Mouse (Mus musculus): ENCODE data around the gene Gm15448.
"Not testable (repeated sequence)": the region's sequence is repeated elsewhere in the genome, so short reads cannot be mapped to it uniquely, and the experiment has no call there.

Gm15448 gene

DNA sequence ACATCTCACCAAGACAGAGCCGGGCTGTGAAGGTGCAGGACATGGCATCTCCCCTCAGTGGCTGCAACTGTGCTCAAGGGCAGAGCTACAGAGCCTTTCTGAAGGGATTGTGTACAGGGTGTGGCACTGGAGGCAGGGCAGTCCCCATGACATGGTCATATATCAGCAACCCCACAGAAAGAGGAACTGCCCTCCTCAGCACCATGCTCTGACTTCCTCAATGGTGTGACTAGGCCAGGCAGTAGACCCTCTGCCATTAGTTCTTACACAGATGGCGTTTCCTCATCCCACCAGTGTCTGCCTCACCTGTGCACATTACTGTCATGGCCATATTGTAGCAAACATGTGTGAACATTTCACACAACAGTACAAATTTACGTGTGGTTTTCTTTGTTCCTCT lies at the start of gene Gm15448:
Gm15448 (minus strand) TSS at position 89 of the 400 bp plus-strand sequence.
- DNase-seq (ENCODE audit: extremely low spot score, low read depth, low spot score): not testable (repeated sequence)

DNA sequence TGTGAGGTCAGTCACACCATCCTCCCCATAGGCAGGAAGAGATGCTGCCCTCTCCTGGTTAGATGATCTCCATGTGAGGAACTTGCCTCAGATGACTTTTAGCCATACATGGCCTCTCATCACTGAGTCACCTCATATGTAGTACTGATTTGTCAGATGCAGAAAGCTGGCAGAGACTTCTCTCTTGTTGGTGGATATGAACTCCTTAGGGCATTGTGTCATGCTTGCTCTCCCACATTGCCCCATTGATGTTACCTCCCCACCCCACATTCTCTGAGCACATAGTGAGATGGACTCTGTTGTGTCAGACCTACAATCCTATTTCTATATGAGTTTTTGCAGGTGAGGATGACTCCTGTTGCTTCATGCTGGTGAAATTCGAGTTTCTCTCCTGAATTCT lies 49.5 kb upstream of the Gm15448 start:
- not testable (repeated sequence) for DNase-seq (ENCODE audit: extremely low spot score, low read depth, low spot score)

DNA sequence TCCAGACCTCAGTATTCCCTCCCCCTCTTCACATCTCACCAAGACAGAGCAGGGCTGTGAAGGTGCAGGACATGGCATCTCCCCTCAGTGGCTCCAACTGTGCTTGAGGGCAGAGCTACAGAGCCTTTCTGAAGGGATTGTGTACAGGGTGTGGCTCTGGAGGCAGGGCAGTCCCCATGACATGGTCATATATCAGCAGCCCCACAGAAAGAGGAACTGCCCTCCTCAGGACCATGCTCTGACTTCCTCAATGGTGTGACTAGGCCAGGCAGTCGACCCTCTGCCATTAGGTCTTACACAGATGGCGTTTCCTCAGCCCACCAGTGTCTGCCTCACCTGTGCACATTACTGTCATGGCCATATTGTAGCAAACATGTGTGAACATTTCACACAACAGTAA lies 19.5 kb upstream of the Gm15448 start, which contains the start of gene Pira2:
Pira2 (minus strand) TSS at position 101 of the 400 bp plus-strand sequence.
- DNase-seq (ENCODE audit: extremely low spot score, low read depth, low spot score): not testable (repeated sequence)

DNA sequence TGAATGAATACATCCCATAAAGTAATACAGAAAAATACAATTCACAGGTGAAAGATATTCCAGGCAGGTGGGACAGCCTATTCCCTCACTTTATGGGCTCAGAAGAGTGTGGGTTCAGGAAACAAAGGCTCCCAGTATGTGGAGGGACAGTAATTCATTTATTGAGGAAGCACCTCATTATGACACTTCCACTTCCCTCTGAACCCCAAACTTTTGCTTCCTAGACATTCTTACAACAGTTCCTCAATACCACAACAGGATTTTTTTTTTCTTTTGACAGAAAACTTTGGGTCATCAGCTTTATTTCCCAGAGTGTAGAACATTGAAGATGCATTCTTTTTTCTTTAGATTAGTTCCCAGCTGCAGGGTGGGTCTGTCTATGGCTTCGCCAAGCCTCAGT lies 12.4 kb upstream of the Gm15448 start:
- DNase-seq (ENCODE audit: extremely low spot score, low read depth, low spot score): not testable (repeated sequence)

DNA sequence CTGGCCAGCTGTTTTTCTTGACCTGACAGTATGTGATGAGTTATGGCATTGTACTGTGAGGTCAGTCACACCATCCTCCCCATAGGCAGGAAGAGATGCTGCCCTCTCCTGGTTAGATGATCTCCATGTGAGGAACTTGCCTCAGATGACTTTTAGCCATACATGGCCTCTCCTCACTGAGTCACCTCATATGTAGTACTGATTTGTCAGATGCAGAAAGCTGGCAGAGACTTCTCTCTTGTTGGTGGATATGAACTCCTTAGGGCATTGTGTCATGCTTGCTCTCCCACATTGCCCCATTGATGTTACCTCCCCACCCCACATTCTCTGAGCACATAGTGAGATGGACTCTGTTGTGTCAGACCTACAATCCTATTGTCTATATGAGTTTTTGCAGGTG lies 5.1 kb upstream of the Gm15448 start:
- not testable (repeated sequence) for DNase-seq (ENCODE audit: extremely low spot score, low read depth, low spot score)

DNA sequence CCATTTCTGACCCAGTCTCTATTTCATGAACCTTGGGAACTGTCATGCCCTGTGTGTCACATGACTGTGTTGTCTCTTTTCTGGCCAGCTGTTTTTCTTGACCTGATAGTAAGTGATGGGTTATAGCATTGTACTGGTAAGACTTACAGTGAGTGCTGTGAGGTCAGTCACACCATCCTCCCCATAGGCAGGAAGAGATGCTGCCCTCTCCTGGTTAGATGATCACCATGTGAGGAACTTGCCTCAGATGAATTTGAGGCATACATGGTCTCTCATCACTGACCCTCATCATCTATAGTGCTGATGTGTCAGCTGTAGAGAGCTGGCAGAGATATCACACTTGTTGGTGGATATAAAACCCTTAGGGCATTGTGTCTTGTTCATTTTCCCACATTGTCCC lies 13.6 kb downstream of the Gm15448 start:
- not testable (repeated sequence) for DNase-seq (ENCODE audit: extremely low spot score, low read depth, low spot score)

DNA sequence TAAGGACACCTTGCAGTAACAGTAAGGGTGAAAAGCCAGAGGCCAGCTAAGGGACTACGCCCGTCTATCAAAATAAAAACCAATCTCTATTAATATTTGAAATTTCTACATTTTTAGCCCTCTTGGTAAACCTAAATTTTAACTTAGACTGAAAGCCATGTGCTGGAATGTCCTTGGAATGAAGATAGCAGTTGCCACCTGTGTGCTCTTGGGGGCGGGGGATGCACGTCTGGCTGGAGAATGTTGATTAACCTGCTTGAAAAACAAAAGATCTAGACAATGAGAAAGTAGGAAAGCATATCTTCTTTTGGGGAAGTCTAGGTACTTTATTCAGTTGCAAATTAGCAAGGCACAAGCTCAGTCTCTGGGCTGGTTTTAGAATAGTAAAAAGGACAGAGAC lies 22.6 kb downstream of the Gm15448 start:
- DNase-seq (ENCODE audit: extremely low spot score, low read depth, low spot score): not testable (repeated sequence)

DNA sequence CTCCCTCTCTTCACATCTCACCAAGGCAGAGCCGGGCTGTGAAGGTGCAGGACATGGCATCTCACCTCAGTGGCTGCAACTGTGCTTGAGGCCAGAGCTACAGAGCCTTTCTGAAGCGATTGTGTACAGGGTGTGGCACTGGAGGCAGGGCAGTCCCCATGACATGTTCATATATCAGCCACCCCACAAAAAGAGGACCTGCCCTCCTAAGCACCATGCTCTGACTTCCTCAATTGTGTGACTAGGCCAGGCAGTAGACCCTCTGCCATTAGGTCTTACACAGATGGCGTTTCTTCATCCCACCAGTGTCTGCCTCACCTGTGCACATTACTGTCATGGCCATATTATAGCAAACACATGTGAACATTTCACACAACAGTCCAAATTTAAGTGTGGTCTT lies 25.5 kb downstream of the Gm15448 start:
- DNase-seq (ENCODE audit: extremely low spot score, low read depth, low spot score): not testable (repeated sequence)

DNA sequence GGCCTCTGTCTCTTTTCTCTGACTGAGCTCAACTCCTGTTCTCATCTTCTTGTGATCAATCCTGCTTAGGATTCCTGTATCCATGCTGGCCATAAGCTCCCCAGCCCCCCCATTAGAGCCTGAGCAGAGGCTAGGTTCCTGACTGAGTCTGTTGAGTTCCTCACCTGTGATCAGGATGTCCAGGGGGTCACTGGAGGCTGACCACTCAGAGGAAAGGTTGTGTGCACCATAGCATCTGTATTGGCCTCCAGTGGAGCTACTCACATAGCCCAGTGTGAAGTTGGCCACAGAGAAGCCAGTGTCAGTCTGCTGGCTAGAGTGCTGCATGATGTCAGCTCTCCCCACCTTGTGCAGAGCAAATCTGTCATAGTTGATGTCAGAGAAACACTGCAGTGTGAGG lies 29.2 kb downstream of the Gm15448 start:
- not testable (repeated sequence) for DNase-seq (ENCODE audit: extremely low spot score, low read depth, low spot score)
